Mouse (Mus musculus) liver, embryonic 14.5 days (tissue): Measurements from ENCODE around the gene Zbed3.
"Not testable (repeated sequence)": the region's sequence is repeated elsewhere in the genome, so short reads cannot be mapped to it uniquely, and the experiment has no call there.

Source experiments
- CTCF ChIP-seq: IDR thresholded peaks from 2 replicates; pipeline ENCODE4 v1.5.1; 2016; ENCODE audit warnings: antibody characterized with exemption, low read depth, control low read depth
- EP300 ChIP-seq: IDR thresholded peaks from 2 replicates; pipeline ENCODE4 v1.6.1; 2016; ENCODE audit warnings: antibody characterized with exemption, low read depth

- not testable (repeated sequence) for TF ChIP-seq CTCF, EP300
Measured at GRCm38 (mm10) chr13:95376689-95377289, 53.4 kb downstream of the Zbed3 start.
